Mouse (Mus musculus) left cerebral cortex, adult 11 months (tissue): ENCODE measurements at regions not wholly inside any gene's neighbourhood (a gene's known extent, or its start where the extent isn't known, plus 50 kb on each side); places are given as distances from the start of the nearest gene placed in this dataset.

Experiments
- DNase-seq: peaks from one replicate; pipeline ENCODE4 v3.0.0; 2022; ENCODE audit warnings: low spot score

DNA sequence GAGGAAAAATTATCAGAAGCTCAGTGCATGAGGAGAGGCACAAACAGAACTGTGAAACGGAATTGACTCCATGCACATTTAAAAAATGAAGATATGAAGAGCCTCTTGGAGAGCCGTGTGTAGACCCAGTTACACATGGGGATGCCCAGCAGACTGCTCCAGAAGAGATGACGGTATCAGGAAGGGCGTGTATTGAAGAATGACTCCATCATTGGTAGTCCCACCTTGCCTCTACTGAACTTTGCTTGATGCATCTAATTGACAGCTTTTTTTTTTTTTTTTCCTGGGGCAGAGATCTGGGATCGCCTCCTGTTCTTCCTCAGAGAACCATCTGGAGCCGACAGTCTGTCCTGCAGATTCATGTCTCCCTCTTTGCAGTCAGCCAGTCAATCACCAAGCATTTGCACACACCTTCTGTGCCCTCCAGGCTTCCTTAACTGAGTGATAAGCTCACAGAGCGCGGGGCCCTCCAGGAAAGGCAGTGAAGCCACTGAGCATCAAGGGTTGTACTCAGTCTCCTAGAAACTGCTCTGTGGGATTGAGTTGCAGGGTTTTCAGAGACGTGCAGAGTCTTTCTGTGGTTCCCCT, 57.6 kb upstream of the D1Pas1 start:
- no peak for DNase-seq

DNA sequence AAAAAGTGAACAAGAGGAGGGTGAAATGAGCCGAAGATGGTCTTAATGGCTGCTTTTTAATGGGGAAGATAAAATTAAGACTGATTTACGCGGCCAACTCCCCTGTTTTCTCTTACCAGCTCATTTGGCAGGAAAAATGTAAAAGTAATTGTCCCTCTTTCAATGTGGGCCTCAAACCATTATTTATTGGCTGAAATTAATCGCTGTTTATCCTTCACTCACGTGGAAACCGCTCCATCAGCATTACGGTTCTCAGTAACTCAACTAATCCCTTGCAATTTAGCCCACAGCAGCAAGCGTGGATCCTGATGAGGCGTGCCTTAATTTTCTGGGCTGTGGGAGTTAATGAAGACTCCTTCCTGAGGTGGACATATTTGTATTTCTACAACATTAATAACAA, 58.1 kb upstream of the D1Pas1 start:
- DNase-seq, result no peak

DNA sequence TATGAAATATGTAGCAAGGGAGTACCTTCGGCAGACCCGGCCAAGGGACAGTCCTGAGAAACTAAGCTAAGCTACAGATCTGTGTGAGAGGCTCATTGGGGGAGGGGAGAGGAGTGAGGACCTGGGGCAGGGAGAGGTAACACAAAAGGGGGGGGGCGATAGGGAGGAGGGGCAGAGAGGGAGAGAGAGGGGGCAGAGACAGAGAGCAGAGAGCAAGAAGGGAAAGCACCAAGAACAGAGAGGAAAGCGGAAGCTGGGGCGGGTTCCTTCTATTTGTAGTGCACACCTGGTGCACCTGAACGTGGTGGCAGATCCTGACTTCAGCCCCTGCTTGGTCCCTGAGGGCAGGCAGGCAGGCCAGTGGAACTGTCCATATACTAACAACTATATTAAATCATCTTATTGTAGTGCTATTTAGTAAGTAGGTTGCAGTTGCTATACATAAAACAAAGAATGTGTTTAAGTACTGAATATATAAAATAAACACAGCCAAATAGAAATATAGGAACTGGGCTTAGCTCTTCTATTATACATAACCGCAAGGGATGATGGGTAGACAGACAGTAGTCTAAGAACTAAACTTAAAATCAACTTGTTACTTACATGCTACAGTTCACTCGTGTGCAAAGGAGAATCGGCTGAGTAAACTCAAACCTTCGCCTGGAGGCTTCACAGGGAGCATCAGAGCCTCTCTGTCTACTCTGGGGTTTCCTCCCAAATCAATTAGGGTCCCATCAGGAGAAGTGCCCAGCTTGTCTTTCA, 59.6 kb upstream of the D1Pas1 start:
- no peak for DNase-seq

DNA sequence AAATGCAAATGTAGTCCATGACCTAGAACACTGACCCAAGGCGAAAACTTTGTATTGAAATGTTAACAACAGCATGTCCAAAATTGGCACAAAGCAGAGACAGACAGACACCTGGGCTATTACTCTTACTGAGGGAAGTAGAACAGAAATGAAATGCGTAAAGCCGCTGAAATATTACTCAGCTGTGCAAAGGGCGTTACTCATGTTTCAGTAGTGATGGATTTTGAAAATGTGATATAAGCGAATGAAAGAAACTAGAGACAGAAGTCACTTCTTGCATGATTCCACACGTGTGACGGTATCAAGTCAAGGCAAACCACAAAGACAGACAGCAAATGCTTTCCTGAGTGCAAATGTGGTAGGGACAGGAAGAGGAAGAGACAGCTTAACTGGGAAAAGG, 61.3 kb upstream of the D1Pas1 start:
- DNase-seq, result no peak

DNA sequence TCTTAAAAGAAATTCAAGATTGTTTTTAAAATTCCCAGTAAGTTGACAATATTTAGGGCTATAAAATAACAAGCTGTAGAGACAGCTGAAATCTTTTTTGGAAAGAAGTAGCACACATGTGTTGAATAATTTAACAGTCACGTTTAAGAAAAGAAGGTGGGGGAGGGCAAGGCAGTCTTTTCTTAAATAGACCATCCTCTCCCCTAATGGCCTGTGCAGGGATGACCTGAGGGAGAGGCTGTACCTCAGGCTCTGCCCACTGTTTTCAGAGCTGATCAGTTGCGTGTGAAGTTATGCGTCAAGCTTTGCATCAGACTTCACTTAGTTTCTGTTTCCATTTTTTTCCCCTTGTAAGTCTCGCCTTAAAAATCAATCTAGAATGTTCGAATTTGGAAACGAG, 65.7 kb upstream of the D1Pas1 start:
- DNase-seq, result no peak

DNA sequence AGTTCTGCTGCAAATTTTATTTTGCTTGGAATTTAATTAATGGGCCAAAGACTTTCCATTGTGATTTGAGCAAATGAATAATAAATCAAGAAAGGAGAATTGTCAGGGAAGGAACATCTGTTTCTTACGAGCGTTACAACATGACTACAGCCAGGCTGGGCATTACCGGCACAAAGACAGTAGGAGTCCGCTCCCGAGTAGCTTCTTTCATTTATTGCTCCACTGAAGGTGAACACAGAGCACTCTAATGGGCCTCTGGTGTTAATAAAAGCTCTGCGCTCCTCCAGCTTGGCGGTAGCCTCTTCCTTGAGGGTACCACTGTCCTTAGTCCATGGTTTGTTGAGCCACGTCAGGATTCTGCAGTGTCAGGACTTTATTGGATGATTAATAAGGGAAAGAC, 69.0 kb upstream of the D1Pas1 start:
- DNase-seq, result no peak

DNA sequence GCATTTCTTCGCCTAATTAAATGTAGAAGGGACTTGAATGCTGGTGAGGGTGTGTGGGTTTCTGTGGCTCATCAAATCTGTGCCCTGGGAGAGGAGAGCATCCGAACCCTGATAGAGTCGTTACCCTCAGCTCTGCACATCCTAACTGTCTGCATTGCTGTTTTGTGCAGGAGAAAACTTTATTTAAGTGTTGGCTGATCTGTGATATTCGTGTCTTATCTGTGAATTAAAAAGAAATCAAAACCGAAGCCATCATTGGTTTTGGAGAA, 77.7 kb upstream of the D1Pas1 start:
- DNase-seq, result no peak

DNA sequence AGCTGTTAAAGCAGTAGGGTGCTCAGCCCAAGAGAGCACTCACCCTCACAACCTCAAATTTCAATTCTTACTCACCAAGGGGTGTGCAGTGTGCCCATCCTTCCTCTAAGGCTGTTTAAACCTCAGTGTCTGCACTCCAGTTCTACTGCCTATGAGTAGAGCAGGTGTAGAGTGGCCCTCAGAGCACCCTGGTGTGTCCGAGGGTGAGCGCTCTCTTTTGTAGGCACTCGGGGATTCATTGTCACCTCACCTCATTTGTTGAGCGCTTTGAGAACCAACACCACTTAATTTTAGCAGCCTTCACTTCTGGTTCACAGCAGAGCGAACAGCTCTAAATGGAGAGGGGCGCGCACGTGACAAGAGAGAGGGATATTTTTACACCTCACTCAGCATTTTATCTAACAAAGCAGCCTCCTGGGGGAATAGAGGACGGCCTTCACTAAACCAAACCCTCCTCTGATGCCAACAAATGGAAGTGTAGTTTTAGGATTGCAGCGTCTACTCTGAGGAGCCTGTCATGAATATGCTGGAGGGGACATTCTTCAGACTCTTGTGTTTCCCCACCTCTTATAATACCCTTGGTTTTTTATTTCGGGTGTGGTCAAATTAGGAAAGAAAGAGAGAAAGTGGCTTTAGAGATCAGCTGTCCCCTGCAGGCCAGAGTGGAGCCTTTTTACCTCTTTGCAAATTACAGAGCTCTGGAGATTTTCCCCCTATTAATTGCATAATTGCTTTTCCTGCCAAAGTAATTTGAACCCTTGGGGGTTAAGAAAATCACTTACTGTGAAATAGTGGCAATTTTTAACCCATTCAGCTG, 78.2 kb upstream of the D1Pas1 start:
- no peak for DNase-seq

DNA sequence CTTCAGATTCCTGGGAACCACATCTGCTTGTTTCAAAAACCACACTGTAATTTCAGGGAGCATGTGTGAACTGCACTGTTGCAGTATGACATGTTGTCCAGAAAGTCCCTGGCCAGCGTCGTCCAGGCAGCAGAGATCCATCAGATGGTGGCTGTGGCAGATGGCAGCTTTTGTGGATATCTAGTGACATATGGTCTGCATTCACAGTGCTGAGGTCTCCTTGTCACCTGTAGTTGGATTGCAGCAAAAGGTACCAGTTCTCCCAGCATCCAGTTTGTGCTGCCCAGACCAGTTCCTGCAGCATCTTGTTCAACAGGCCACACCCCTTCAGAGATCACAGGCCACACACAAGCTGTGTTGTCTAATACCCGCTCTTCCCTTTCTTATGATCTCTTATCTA, 80.1 kb upstream of the D1Pas1 start:
- DNase-seq, result no peak

DNA sequence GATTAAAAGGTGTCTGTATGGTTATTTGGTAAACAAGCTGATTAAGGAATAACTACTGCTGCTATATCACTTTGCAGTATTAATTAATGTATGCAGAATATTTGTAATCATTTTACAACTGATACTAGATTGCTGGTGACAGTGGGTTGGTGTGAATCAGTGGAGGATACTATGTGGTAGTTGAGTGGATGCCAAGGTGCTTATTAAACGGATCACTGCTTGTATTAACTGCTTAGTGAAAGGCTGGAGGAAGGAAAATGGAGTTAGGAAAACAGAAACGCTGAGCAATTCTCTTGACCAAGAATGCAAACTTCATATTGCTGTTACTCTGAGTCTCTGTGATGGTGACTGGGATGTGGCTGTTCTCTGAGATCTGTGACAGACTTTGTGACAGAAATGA, 86.8 kb upstream of the D1Pas1 start:
- DNase-seq, result no peak

DNA sequence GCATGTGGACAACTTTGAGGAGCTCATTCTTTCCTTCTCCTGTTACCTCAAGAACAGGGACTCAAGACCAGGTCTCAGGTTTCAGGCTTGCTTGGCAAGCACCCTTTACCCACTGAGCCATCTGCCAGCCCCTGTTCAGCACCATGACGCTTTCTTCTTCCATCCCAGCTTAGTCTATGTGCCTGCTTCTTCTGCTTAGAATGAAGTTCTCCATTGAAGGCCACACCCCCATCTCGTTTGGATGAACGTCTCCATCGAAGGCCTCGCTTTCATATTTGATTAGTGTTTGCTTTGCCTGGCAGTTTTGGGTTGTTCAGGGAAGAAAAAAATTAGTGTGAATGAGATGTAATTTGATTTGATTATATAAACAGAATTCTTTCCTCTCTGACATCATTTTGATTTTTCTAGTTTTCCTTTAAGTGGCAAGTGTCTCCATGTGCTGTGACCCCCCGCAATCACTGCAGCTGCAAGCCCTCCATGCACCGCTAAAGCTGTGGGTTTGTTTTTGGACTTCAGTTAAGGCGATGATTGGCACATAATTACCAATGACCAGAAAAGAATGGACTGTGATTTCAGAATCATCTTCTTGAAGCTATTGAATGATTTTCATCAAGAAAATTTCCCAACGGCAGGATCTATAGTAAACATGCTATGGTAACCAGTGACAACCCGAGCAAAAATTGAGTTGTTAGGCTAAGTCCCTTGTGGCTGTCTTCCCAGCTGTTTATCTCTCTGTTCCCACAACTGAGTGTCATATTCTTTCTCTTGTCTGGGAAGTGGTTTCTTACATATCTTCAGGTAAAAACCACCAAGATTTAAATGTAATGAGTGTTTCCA, 106.4 kb upstream of the D1Pas1 start:
- DNase-seq, result no peak

DNA sequence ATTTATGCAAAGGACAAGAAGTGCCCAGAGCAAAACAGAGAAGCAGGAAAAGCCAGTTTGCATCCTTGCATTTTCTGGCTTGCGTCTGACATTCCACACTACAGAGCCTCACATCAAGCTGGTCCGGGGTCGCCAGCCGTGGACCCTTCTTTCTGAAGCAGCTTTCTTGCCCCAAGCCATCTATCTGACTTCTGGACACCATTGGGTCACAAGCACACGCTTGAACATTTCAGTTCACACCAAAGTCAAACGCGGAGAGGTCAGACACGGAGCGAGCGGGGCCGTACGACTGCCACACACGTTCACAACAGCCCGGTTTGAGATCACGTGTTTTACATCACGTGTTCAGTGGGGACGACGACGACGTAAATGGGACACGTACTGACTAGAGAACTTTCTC, 108.9 kb upstream of the D1Pas1 start:
- no peak for DNase-seq

DNA sequence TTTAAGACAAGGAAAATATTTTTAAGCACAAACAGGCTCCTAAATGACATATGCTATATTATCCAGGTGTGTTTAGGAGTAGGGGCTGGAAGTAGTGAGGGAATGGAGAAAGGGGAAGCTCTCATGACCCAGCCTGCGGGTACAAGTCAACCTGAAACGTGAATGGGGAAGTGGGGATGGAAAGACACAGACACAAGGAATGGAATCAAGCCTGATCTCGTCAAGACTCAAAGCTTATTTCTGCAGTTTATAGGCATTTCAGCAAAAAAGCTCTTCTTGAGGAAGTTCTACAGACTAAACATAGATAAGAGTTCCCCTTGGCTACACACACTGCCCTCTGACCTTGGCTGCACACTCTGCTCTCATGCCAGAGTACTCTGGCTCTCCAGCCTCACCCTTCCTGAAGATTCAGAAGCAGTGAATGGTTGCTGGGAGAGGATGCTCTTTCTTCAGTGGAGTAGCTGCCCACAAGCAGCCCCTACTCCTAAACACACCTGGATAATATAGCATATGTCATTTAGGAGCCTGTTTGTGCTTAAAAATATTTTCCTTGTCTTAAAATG, 106.4 kb upstream of the Rrp15 start:
- no peak for DNase-seq

DNA sequence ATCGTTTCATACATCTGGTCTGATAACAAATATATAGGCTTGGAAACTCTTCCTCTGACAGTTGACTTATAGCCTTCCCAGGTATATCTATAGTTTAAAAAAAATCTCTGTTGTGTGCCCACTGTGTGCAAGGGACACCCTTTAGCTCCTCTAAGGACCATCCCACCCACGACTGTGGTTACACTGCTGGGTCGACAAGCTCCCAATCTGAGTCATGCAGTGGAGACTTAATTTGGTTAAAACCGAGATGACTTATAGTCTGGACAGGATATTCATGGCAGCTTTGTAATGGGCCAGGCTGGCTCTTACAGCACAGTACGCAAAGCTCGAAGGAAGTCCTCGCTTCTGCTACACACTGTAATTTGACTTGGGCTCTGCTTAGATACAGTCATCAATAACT, 96.1 kb upstream of the Rrp15 start:
- DNase-seq, result no peak

DNA sequence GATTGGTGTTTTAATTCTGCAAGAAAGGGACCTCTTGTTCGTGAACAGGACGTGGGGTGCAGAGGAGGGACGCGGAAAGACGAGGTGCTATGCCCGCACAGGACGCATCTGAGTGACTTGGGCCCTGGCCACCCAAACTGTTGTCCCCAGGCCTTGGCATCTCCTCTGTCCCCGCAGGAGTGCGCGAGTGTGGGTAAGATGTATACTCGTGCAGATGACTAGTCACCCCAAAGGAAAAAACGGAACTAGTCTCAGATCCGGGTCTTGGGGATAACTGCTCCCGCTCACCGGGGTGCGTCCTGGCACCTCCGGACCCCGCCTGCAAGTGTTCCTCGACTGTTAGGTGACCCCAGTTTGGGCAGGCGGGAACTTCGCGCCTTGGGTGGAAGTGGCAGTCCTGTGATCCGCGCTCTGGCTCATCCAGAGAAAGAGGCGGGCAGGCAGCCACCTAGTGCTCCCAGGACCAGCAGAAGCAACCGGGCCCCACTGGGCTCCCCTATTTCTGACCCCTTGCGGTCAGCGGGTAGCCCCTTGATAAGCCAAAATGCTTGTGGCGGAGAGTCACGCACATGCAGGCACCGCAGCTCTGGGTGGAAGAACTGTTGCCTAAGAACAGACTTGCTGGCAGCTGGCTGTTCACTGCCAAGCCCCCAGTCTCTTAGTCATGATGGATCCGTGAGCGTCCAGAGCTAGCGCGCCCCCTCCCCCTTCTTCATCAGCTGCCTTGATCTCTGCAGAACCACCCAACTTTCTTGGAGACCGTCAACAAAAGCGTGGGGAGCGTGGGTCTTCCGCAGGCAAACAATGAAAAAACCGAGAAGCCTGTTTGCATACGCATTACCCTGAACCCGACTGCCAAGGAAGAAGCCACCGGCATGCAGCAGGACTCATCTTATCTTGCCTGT, 85.0 kb upstream of the Rrp15 start:
- DNase-seq, result no peak

DNA sequence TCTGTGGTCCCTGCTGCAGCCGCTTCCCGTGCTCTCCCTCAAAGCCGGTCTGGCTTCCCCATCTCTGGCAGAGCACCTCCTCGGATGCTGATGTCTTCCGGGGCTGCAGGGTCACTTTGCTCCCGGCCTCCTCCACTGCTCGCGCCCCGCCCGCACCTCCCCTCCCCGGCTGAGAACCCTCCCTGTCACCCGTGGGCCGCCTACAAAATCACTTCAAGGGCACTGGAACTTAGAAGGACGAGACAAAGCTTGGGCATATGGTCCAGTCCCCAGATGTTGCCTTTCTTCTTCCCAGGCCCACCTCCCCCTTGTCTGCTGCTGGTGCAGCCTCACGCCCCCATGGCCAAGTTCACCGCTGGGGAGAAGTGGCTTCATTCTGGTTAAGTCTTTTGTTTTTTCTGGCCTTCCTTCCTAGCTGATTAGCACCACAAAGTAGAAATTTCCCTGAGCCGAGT, 84.3 kb upstream of the Rrp15 start:
- DNase-seq, result no peak

DNA sequence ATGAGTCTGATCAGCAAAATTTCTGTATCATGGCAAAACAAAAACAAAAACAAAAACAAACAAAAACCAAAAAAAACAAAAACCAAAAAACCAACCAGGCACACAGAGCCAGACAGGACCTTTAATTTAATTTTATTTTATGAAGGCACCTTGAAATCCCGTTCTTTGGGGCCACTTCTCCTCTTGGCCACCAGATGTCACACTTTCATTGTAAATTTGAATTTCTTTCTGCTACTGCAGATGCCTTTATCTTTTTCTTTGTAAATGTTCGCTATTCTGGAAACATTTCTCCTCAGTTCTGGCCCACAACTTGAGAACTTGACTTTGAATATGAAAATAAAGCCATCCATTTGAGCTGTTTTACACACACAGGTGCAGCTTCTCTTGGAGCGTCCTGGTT, 78.6 kb upstream of the Rrp15 start:
- DNase-seq, result peak; percentile 13

DNA sequence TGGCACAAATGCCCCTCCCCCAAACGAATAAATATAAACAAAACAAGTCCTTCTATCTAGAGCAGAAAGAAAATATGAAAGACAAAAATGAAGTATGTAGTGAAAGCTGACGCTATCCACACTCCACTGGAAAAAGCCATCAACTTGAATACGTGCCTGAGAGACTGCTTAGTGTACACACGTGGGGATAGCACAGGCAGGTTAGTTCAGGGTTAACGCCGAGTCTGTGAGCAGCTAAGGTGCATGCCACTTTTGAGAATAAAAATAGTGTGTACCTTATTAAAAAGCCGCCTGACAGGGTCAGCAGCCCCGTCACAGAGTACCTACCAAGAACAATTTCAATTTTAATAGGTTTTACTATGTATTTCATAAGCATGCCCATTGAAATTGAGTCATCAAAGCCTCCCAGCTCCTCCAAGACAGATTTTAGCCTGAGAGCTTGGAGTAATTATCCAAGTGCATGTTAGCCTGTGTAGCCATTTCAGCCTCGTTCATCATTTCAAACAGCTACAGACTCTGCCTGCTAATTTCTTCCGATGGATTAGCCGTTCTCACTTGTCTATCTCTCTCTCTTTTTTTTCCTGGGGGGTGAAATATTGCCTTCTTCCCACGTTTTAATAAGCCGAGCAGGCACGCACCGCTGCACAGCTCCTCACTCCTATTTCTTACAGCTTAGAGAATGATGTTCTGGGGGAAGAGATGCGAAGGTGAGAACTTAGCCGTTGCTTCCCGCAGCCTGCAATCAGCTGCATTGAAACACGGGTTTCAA, 59.2 kb upstream of the Rrp15 start:
- no peak for DNase-seq

DNA sequence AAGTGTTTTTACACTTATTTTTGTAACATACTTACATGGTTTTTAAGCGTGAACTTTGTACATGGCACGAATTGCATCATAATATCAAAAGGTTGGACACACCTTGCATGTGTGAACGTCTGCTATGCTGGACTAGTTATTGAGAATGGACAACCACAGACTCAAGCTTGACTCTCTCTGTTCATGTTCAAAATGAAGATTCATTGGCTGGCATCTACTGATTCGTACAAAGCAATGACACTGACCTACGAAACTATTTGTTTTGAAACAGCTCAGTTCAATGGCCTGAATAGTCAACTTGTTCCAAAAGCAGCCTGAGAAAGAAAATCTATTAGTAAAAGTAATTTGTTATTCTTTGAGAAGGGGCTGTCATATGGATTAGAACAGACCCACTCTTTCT, 55.3 kb upstream of the Rrp15 start:
- DNase-seq, result no peak
